Mouse (Mus musculus) heart, embryonic 10.5 days (tissue): Measurements from ENCODE around the gene Bcl6b. TPM values are rescaled to one million over a fixed set of nuclear protein-coding genes. Genes with fewer than 3 reads are reported as not detected.
A peak's percentile ranks its signal among the peaks of the same experiment; 100 is the strongest.

ENCODE experiments used
- DNase-seq: peaks from one replicate; pipeline ENCODE4 v3.0.0-alpha.2; 2017; ENCODE audit warnings: low spot score
- H3K27ac ChIP-seq: fragments of 300-500 bp; sonication (generic); 2 replicates; pipeline ENCODE4 v1.5.1; 2016; ENCODE audit warnings: mild to moderate bottlenecking
- H3K27me3 ChIP-seq: fragments of 300-500 bp; sonication (generic); 2 replicates; pipeline ENCODE4 v1.6.1; 2016; ENCODE audit warnings: mild to moderate bottlenecking; ENCODE audit not compliant: poor library complexity, insufficient read depth, severe bottlenecking
- H3K36me3 ChIP-seq: fragments of 300-500 bp; sonication (generic); 2 replicates; pipeline ENCODE4 v1.6.1; 2016; ENCODE audit warnings: mild to moderate bottlenecking, moderate library complexity
- H3K4me1 ChIP-seq: fragments of 300-500 bp; sonication (generic); 2 replicates; pipeline ENCODE4 v1.6.1; 2016; ENCODE audit warnings: mild to moderate bottlenecking
- H3K4me3 ChIP-seq: fragments of 300-500 bp; sonication (generic); 2 replicates; pipeline ENCODE4 v1.5.1; 2016; ENCODE audit warnings: mild to moderate bottlenecking, moderate library complexity
- H3K9me3 ChIP-seq: fragments of 300-500 bp; sonication (generic); 2 replicates; pipeline ENCODE4 v1.6.1; 2016; ENCODE audit warnings: mild to moderate bottlenecking, moderate library complexity
- WGBS: fragments of 180-500 bp; shearing (Covaris S2); methylation state at CpG from one replicate; pipeline ENCODE4 v1.1.7; 2016; 5-methylcytosine and 5-hydroxymethylcytosine counted together
- polyA plus RNA-seq: library from polyadenylated mRNA; unstranded; fragments of >200 nt; fragmentation: Nextera tagmentation; extraction: Ambion mirVana; gene quantifications from 2 replicates; pipeline ENCODE4 v1.2.1, GENCODE M21; 2016

Bcl6b gene
- polyA plus RNA-seq, 1 experiment from 2014 or later, result 10.7 TPM

- no peaks in the 10 kb centered on the region for H3K9me3 ChIP-seq
- no peak for DNase-seq
- peak overlapping the region; percentile 83 for H3K27ac ChIP-seq
- H3K4me1 ChIP-seq, result peaks cover 58% of the 10 kb centered on the region
- peak overlapping the region; percentile 56 for H3K4me3 ChIP-seq
- H3K27me3 ChIP-seq, result peaks cover 66% of the 10 kb centered on the region
- H3K36me3 ChIP-seq, result no peaks in the 10 kb centered on the region
- 73% methylated on average over 4 of the region's 4 CpGs for whole genome bisulfite sequencing
These were observed 1.8 kb downstream of the Bcl6b start for GRCm38 (mm10) chr11:70227661-70228245.

GRCm38 (mm10) chr11:70227126-70227525 lies 2.5 kb downstream of the Bcl6b start:
- peaks cover 66% of the 10 kb centered on the region for H3K27me3 ChIP-seq
- no peaks in the 10 kb centered on the region for H3K36me3 ChIP-seq
- 34% methylated on average over 5 of the region's 5 CpGs for WGBS
- H3K9me3 ChIP-seq, result no peaks in the 10 kb centered on the region
- peak overlapping the region; percentile 67; the same call in 1 of the 2 replicates for H3K27ac ChIP-seq
- peaks cover 56% of the 10 kb centered on the region for H3K4me1 ChIP-seq
- peak overlapping the region; percentile 56 for H3K4me3 ChIP-seq
- no peak for DNase-seq

- Histone ChIP-seq H3K9me3 (no peaks in the 10 kb centered on the region), H3K4me3 (peak overlapping the region; percentile 56), H3K27me3 (peaks cover 66% of the 10 kb centered on the region), H3K36me3 (no peaks in the 10 kb centered on the region), H3K4me1 (peaks cover 60% of the 10 kb centered on the region), H3K27ac (peak overlapping the region; percentile 67)
- WGBS, result 6% methylated on average over 18 of the region's 18 CpGs
- DNase-seq, result no peak
These were observed 3.1 kb downstream of the Bcl6b start for GRCm38 (mm10) chr11:70226602-70226890.

GRCm38 (mm10) chr11:70225798-70226601 lies 3.6 kb downstream of the Bcl6b start:
- peaks cover 62% of the 10 kb centered on the region for H3K4me1 ChIP-seq
- no peaks in the 10 kb centered on the region for H3K9me3 ChIP-seq
- no peaks in the 10 kb centered on the region for H3K36me3 ChIP-seq
- H3K27me3 ChIP-seq, result peaks cover 66% of the 10 kb centered on the region
- H3K4me3 ChIP-seq, result peak overlapping the region; percentile 56
- no peak for DNase-seq
- peak overlapping the region; percentile 67 for H3K27ac ChIP-seq
- WGBS, result 15% methylated on average over 27 of the region's 27 CpGs

- Histone ChIP-seq H3K4me1 (peaks cover 57% of the 10 kb centered on the region), H3K36me3 (no peaks in the 10 kb centered on the region), H3K9me3 (no peaks in the 10 kb centered on the region), H3K27ac (peak overlapping the region; percentile 48; the same call in 1 of the 2 replicates), H3K4me3 (no peak overlapping the region), H3K27me3 (peaks cover 63% of the 10 kb centered on the region)
- DNase-seq, result no peak
- 70% methylated on average over 9 of the region's 9 CpGs for WGBS
These were observed 5.9 kb downstream of the Bcl6b start for GRCm38 (mm10) chr11:70223724-70224123.

GRCm38 (mm10) chr11:70221603-70222500 lies 7.7 kb downstream of the Bcl6b start:
- 10% methylated on average over 14 of the region's 14 CpGs for WGBS
- H3K27me3 ChIP-seq, result peaks cover 63% of the 10 kb centered on the region
- DNase-seq, result no peak
- H3K27ac ChIP-seq, result peak overlapping the region; percentile 89
- peaks cover 9% of the 10 kb centered on the region for H3K36me3 ChIP-seq
- no peaks in the 10 kb centered on the region for H3K9me3 ChIP-seq
- peaks cover 44% of the 10 kb centered on the region for H3K4me1 ChIP-seq
- peak overlapping the region; percentile 70 for H3K4me3 ChIP-seq

GRCm38 (mm10) chr11:70220731-70221602 lies 8.6 kb downstream of the Bcl6b start, which contains the start of gene Slc16a13:
Gene Slc16a13 (minus strand): TSS chr11:70221064.
- DNase-seq, result peak; percentile 98
- Histone ChIP-seq H3K27me3 (peaks cover 63% of the 10 kb centered on the region), H3K9me3 (no peaks in the 10 kb centered on the region), H3K4me3 (peak within 1 kb of the TSS; percentile 70), H3K4me1 (peaks cover 35% of the 10 kb centered on the region), H3K36me3 (peaks cover 12% of the 10 kb centered on the region), H3K27ac (peak within 1 kb of the TSS; percentile 89)
- under 1% methylated on average over 28 of the region's 28 CpGs for WGBS

- peak overlapping the region; percentile 89 for H3K27ac ChIP-seq
- 1% methylated on average over 24 of the region's 24 CpGs for WGBS
- H3K4me1 ChIP-seq, result peaks cover 35% of the 10 kb centered on the region
- peaks cover 63% of the 10 kb centered on the region for H3K27me3 ChIP-seq
- no peak for DNase-seq
- H3K4me3 ChIP-seq, result peak overlapping the region; percentile 70
- H3K9me3 ChIP-seq, result no peaks in the 10 kb centered on the region
- H3K36me3 ChIP-seq, result peaks cover 12% of the 10 kb centered on the region
These were observed 9.3 kb downstream of the Bcl6b start for GRCm38 (mm10) chr11:70220323-70220722.

- peaks cover 12% of the 10 kb centered on the region for H3K36me3 ChIP-seq
- H3K27ac ChIP-seq, result peak overlapping the region; percentile 89
- 60% methylated on average over 7 of the region's 7 CpGs for WGBS
- H3K27me3 ChIP-seq, result peaks cover 63% of the 10 kb centered on the region
- H3K4me1 ChIP-seq, result peaks cover 39% of the 10 kb centered on the region
- no peaks in the 10 kb centered on the region for H3K9me3 ChIP-seq
- no peak for DNase-seq
- H3K4me3 ChIP-seq, result peak overlapping the region; percentile 70
These were observed 9.7 kb downstream of the Bcl6b start for GRCm38 (mm10) chr11:70219873-70220272.

GRCm38 (mm10) chr11:70218741-70219470 lies 10.7 kb downstream of the Bcl6b start:
- H3K9me3 ChIP-seq, result no peaks in the 10 kb centered on the region
- H3K27me3 ChIP-seq, result peaks cover 63% of the 10 kb centered on the region
- H3K36me3 ChIP-seq, result peaks cover 12% of the 10 kb centered on the region
- 86% methylated on average over 15 of the region's 15 CpGs for whole genome bisulfite sequencing
- H3K4me1 ChIP-seq, result peaks cover 49% of the 10 kb centered on the region
- no peak overlapping the region for H3K27ac ChIP-seq
- DNase-seq, result no peak
- H3K4me3 ChIP-seq, result 0 out of 2 replicates have a peak overlapping the region, but pooled peaks have one; percentile 12

- WGBS, result 75% methylated on average over 4 of the region's 4 CpGs
- Histone ChIP-seq H3K4me1 (peaks cover 52% of the 10 kb centered on the region), H3K36me3 (peaks cover 12% of the 10 kb centered on the region), H3K4me3 (no peak overlapping the region), H3K27ac (no peak overlapping the region), H3K27me3 (peaks cover 71% of the 10 kb centered on the region), H3K9me3 (no peaks in the 10 kb centered on the region)
- DNase-seq, result no peak
These were observed 11.6 kb downstream of the Bcl6b start for GRCm38 (mm10) chr11:70218039-70218438.
